Mouse (Mus musculus) lung, postnatal 0 days (tissue): ENCODE results near the gene Casd1.

Experiments
- CTCF ChIP-seq: IDR thresholded peaks from 2 replicates; pipeline ENCODE4 v1.5.1; 2016; ENCODE audit warnings: antibody characterized with exemption, mild to moderate bottlenecking
- EP300 ChIP-seq: IDR thresholded peaks from 2 replicates; pipeline ENCODE4 v1.6.1; 2016; ENCODE audit warnings: antibody characterized with exemption, mild to moderate bottlenecking, control low read depth

DNA sequence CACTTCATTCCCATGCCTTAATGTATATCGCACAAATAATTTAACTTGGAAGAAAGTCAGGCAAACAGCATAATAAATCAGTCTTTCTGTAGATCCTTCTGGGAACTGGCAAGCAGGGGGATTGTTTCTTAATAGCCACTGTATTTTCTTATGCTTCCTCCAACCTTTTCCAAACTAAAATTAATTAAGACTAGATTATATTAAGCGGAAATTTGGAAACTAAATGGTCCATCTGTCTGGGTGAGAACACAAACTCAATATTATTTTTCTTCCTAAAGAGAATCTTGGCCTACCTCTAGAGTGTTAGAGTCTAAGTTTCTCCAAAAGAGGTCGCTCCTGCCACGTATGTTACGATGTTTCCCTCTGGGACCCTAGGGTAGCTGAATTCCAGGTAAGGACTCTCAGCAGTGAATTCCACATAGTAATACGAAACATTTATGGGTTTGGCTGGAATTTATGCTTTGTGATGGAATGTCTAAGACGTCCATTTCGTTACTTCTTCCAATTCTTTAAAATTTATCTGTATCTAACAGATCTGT, 52.0 kb downstream of the Casd1 start:
- peak; percentile 30 for TF ChIP-seq CTCF
- TF ChIP-seq EP300: no peak
